8 mouse cellular contexts compared by ENCODE assay signal in genomic region chr3:82357797-82358524, GRCm38 (mm10). TPM values are rescaled to one million over a fixed set of nuclear protein-coding genes. Genes with fewer than 3 reads are reported as not detected.
DNase-seq lines count a peak whose midpoint lies in the region; ATAC-seq lines count a peak whose summit lies in the region.

Map9 (plus strand) TSS chr3:82358044.

- H3K9ac ChIP-seq in intestine, embryonic 16.5 days (ENCODE audit: low read depth, low read length), result peak within 1 kb of the TSS; percentile 70

- H3K4me2 ChIP-seq in intestine, embryonic 16.5 days (ENCODE audit: low read depth, low read length), result peak within 1 kb of the TSS; percentile 85

- WGBS in intestine, embryonic 16.5 days, result under 1% methylated on average over 54 of the region's 54 CpGs

- H3K36me3 ChIP-seq in intestine, embryonic 16.5 days (ENCODE audit: control insufficient read depth, insufficient read depth, low read length), result no peaks in the 10 kb centered on the region

- no peaks in the 10 kb centered on the region for H3K27me3 ChIP-seq in intestine, embryonic 16.5 days (replicated peaks; ENCODE audit: control insufficient read depth, insufficient read depth, low read length)

- intact Hi-C loops in left cerebral cortex, postnatal 25 days (cut with DNase I), result loop anchor here (5.0 kb wide), 1 partner anchor 694 kb away; no protein-coding TSS in a partner anchor

- ATAC-seq in intestine, embryonic 16.5 days, result peak; percentile 100

- peak; percentile 99 for DNase-seq in adrenal gland, adult 8-10 months
- peak; percentile 94 for DNase-seq in embryo, embryonic 11.5 days (ENCODE audit: low read depth, low spot score)
- peak; percentile 88 for DNase-seq in gonadal fat pad, adult 2 months (ENCODE audit: low read depth)
- DNase-seq in left cerebral cortex, postnatal 25 days (ENCODE audit: low spot score in 2 of 2), result peak; percentile 99 to 100
- peak; percentile 98 for DNase-seq in mesoderm, embryonic 11.5 days (ENCODE audit: low read depth, low spot score)
- DNase-seq in right cerebral cortex, postnatal 25 days, result peak; percentile 98
- DNase-seq in urinary bladder, postnatal 36 days (ENCODE audit: low spot score in 2 of 2), result peak; percentile 86 to 95

- no peak within 1 kb of the TSS for H3K27ac ChIP-seq in intestine, embryonic 16.5 days (ENCODE audit: low read length)

- peaks cover 3% of the 10 kb centered on the region; the same call in 1 of the 2 replicates for H3K4me1 ChIP-seq in intestine, embryonic 16.5 days (ENCODE audit: control insufficient read depth, insufficient read depth, low read length)

- H3K4me3 ChIP-seq in intestine, embryonic 16.5 days (ENCODE audit: low read length), result peak within 1 kb of the TSS; percentile 79

- no peaks in the 10 kb centered on the region for H3K9me3 ChIP-seq in intestine, embryonic 16.5 days (ENCODE audit: control insufficient read depth, low read length)

RNA-seq across cellular contexts. Expression of gene Map9, which starts in this region (rescaled TPM):
- 1 to 10 TPM; 7.5 to 7.9 (median 7.7) TPM for total RNA-seq in adrenal gland, adult 8-10 months (2022)
- polyA plus RNA-seq in gonadal fat pad, adult 2 months (2012; rRNA removed), result 2.7 and 3.3 TPM in 2 replicates
- polyA plus RNA-seq in intestine, embryonic 16.5 days (2015; fragmentation: Nextera tagmentation; extraction: Ambion mirVana), result 4.5 and 4.7 TPM in 2 replicates
- total RNA-seq in left cerebral cortex, postnatal 25 days (2021), result 10 to 100 TPM; 95.6 to 98.1 TPM

Comparison
In these comparisons a context has a peak if more than half of its experiments do, and no peak if none do; other contexts are left out.
1. RNA of gene Map9 (total RNA-seq): 95.6 to 98.1 TPM in left cerebral cortex, postnatal 25 days; 7.5 to 7.9 TPM in adrenal gland, adult 8-10 months; every median in the first group is over 10 times any median in the second.
2. Peak in every context shown above with its lines, with median percentiles within 50 percentile points of each other: DNase-seq.